Mouse (Mus musculus) Patski (cell line): ENCODE measurements at regions not wholly inside any gene's neighbourhood (a gene's known extent, or its start where the extent isn't known, plus 50 kb on each side); places are given as distances from the start of the nearest gene placed in this dataset.
A peak's percentile ranks its signal among the peaks of the same experiment; 100 is the strongest.

ENCODE experiments used
- ATAC-seq: fragments of 100-300 bp; one replicate; pipeline ENCODE4 v1.8.0; 2021
- CTCF ChIA-PET: fragments of 350-600 bp; sonication (Branson Sonifier 250); formaldehyde crosslinking; loops from one replicate; lab custom pipeline; 2022; ENCODE audit warnings: inconsistent platforms; lab: Charles Lee
- POLR2A ChIA-PET: fragments of 350-600 bp; sonication (Branson Sonifier 250); formaldehyde crosslinking; loops from one replicate; lab custom pipeline; 2022; ENCODE audit warnings: antibody characterized with exemption, inconsistent platforms; lab: Charles Lee
- DNase-seq: peaks from one replicate; pipeline ENCODE4 v3.0.0-alpha.2; 2011; ENCODE audit warnings: low read depth, low spot score
- H3K27me3 ChIP-seq: fragments of 371-371 bp; one replicate; pipeline ENCODE4 v1.5.1; 2021
- CTCF ChIP-seq: fragments of 100-300 bp; IDR thresholded peaks from one replicate; pipeline ENCODE4 v1.5.1; 2021
- in situ Hi-C: fragments of 300-500 bp; cut with MboI; formaldehyde crosslinking; loops from 3 replicates; pipeline ENCODE4 v1.11.1; 2018; ENCODE audit warnings: low pct_unique_long_range_greater_than_20kb, mixed read lengths

DNA sequence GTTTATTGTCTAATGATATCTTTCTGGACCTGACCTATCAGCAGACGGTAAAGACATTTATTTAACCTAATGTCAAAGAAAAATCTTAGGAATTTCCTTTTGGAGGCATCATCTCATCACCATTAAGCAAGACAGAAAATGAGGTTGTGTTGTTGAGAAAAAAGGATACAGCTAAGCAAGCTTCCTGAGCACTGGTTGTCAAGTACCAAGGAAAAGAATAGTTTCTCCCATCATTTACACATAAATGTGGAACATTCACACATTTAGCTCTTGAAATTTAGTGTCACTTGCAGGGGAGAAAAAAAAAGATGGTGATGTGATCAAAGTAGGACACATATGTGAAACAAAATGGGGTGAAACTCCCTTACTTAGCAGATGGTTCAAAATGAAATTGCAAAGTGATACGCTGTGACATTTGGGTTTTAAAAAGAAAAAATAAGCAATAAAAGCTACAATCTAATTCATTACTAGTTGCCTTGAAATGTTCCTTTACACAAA lies 157.7 kb upstream of the 1700009N14Rik start:
- DNase-seq (no peak), ATAC-seq (no peak)
- no peak for TF ChIP-seq CTCF
- POLR2A ChIA-PET: no interaction called here
- CTCF ChIA-PET: no interaction called here
- no peaks in the 10 kb centered on the region for H3K27me3 ChIP-seq
- in situ Hi-C loops: no loop called here

DNA sequence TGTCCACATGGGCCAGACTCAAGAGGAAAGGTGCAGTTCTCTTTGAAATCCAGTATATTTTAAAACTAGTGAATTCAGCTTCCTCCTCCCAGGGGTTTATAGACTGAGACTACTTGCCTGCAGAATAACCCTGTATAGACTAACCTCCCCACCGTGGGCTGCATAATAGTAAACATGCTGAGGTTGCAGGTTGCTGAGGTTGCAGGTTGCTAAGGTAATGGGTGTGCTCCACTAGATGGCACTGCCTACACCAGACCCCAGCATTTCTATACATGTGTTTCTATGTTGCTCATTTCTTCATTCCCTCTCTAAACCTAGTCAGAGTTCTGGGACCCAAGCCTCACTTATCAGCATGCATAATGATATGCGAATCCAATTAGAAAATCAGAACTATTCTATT lies 140.0 kb upstream of the 1700009N14Rik start:
- in situ Hi-C loops: loop anchor here (10.0 kb wide), 1 partner anchor 385 kb away; no protein-coding TSS in a partner anchor
- DNase-seq: no peak
- CTCF ChIA-PET: no interaction called here
- POLR2A ChIA-PET: no interaction called here
- TF ChIP-seq CTCF: peak; percentile 49
- no peak for ATAC-seq
- no peaks in the 10 kb centered on the region for H3K27me3 ChIP-seq

DNA sequence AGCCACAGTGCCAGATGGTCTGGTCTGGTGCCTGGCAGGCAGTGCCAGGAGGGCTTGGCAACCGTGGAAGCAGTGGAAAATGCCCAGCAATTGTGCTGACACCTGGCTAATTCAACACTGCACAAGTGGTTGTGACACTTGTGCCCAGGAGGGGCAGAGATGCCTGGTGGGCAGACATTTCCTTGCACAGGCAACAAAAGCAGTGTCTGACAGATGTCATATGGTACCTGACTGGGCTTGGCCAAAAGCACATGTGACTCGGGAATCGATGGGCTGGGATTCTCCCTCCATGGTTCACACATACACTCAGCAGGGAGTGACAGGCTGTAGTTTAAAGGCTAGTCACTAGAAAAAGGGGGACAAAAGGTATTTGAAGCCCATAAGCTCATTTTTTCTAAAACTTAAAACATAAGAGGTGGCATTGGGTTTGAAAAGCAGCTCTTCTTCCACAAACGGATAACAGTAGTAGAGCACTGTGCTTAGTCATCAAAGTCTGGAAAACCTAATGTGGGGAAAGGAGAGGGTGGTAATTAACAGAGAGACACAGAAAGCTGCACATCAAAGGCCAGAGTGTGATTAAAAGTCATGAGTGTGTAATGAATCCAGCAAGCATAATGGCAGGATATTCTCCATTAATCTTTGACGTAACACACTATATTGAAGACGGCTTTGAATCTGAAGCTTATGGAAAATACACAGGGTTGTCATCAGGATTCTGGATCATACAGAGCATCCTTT lies 105.5 kb upstream of the 1700009N14Rik start:
- DNase-seq: no peak
- in situ Hi-C loops: no loop called here
- no peak for ATAC-seq
- no peak for TF ChIP-seq CTCF
- H3K27me3 ChIP-seq: no peaks in the 10 kb centered on the region
- ChIA-PET CTCF (interaction anchor here (1.3 kb wide), 1 partner anchor 32 kb away, joined by 3 read pairs; no protein-coding TSS in a partner anchor), POLR2A (no interaction called here)

DNA sequence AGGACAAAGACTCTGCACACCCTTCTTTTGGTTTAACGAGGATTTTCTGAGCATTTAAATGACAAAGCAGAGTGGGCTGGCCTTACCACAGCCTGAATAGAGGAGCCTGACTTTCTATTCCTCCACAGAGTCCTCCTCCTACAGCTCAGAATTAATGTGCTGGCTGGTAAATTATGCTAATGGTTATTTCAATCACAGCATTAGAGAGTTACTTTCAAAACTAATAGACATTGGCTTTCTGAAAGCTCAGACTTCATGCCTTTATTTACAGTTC lies 105.0 kb upstream of the 1700009N14Rik start:
- ATAC-seq (no peak), DNase-seq (no peak)
- no peak for TF ChIP-seq CTCF
- no peaks in the 10 kb centered on the region for H3K27me3 ChIP-seq
- CTCF ChIA-PET: interaction anchor here (1.3 kb wide), 1 partner anchor 32 kb away, joined by 3 read pairs; no protein-coding TSS in a partner anchor
- in situ Hi-C loops: no loop called here
- POLR2A ChIA-PET: no interaction called here

DNA sequence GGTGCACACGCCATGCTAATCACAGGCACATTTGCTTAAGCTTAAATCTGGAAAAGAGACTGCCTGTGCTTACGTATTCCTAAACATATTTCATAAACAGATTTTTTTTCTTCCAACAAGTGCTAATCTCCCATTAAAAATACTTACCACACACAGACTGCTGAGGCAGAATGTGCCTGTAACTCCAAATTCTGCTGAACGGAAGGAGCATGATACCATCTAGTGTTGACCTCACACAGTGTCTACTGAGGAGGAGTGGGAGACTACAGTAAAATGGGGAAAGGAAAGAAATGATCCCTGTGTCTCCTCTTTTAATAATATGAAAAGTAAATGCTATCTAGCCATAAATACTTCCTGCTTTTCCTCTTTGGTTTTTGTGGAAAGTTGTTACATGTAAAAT lies 81.9 kb upstream of the 1700009N14Rik start:
- in situ Hi-C loops: no loop called here
- DNase-seq: no peak
- H3K27me3 ChIP-seq: no peaks in the 10 kb centered on the region
- POLR2A ChIA-PET: no interaction called here
- CTCF ChIA-PET: interaction anchor here (1.3 kb wide), 1 partner anchor 29 kb away, joined by 3 read pairs; no protein-coding TSS in a partner anchor
- no peak for TF ChIP-seq CTCF
- ATAC-seq: no peak

DNA sequence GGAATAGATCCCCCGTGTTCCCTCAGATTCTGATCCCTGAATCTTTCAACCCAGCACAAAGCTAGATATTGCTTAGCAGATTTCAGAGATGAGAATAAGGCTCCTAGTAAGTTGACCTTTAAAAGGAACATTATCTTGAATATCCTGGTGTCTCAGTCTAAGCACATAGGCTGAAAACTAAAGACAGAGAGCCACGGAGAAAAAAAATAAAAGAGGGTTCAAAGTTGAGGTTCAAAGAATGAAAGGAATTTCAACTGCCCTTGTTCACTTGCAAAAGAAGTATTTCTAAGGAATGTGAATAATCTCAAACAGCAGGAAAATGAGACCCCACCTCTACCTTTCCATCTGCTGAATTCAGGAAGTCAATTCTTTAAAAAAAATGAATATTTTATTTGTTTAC lies 69.3 kb upstream of the 1700009N14Rik start:
- DNase-seq: no peak
- H3K27me3 ChIP-seq: no peaks in the 10 kb centered on the region
- TF ChIP-seq CTCF: no peak
- CTCF ChIA-PET: no interaction called here
- no peak for ATAC-seq
- POLR2A ChIA-PET: no interaction called here
- in situ Hi-C loops: no loop called here

DNA sequence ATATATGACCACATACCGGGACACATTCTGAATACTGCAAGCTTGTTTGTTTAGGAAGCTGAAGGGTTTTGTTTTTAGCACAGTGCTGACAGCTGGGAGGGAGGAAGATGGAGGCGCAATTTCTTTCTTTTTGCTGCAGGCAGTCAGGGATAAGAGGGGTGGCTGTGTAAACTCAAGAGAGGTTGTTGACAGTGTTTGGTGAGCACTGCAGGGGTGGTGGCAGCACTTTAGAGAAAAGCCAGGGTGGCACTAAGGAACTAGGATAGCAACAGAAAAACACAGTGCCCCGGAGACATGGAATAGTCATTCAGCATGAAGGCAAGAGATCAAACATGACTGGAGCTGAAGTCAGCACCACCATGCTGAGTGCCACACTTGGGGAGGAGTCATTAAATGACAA lies 51.9 kb upstream of the 1700009N14Rik start:
- ATAC-seq (no peak), DNase-seq (no peak)
- H3K27me3 ChIP-seq: no peaks in the 10 kb centered on the region
- POLR2A ChIA-PET: no interaction called here
- in situ Hi-C loops: no loop called here
- CTCF ChIA-PET: no interaction called here
- TF ChIP-seq CTCF: no peak
